Mouse (Mus musculus): ENCODE results near the gene Kmt5b. TPM values are rescaled to one million over a fixed set of nuclear protein-coding genes. Genes with fewer than 3 reads are reported as not detected.

Gene Kmt5b
- total RNA-seq, 2 experiments from 2014 or later: 21.7 to 24.2 TPM

GRCm38 (mm10) chr19:3850076-3850475 lies 82.9 kb downstream of the Kmt5b start:
- H3K27ac ChIP-seq: no peak overlapping the region
- no peak for TF ChIP-seq CTCF (IDR thresholded peaks at IDR 0.05)
- intact Hi-C loops (cut with DNase I): loop anchor here (5.0 kb wide), 1 partner anchor 62 kb away; the partner anchor contains the start of gene Ndufs8
- no peak for DNase-seq
- no peak overlapping the region for H3K4me3 ChIP-seq

- intact Hi-C loops (cut with DNase I): loop anchor here (5.0 kb wide), 1 partner anchor 61 kb away; the partner anchor contains the start of gene Ndufs8
- TF ChIP-seq CTCF (IDR thresholded peaks at IDR 0.05): no peak
- Histone ChIP-seq H3K27ac (peak overlapping the region; percentile 94), H3K4me3 (peak overlapping the region; percentile 93)
- peak; percentile 26 for DNase-seq
Observed at GRCm38 (mm10) chr19:3850847-3851469, 83.7 kb downstream of the Kmt5b start.

- DNase-seq: peak; percentile 97
Observed at GRCm38 (mm10) chr19:3851502-3851962, 84.3 kb downstream of the Kmt5b start, which contains the start of gene Chka. Gene Chka (plus strand): TSS chr19:3851773.

GRCm38 (mm10) chr19:3851979-3852681 lies 84.9 kb downstream of the Kmt5b start:
- peak overlapping the region; percentile 94 for H3K27ac ChIP-seq
- peak; percentile 65 for DNase-seq
- no peak for TF ChIP-seq CTCF (IDR thresholded peaks at IDR 0.05)
- intact Hi-C loops (cut with DNase I): loop anchor here (5.0 kb wide), 1 partner anchor 60 kb away; the partner anchor contains the start of gene Ndufs8
- H3K4me3 ChIP-seq: peak overlapping the region; percentile 93

More at GRCm38 (mm10) chr19:3851502-3851962, 84.3 kb downstream of the Kmt5b start, which contains the start of gene Chka:
- H3K4me3 ChIP-seq: peak within 1 kb of the TSS; percentile 93
- TF ChIP-seq CTCF (IDR thresholded peaks at IDR 0.05): peak; percentile 12; the same call in 1 of the 2 replicates
- H3K27ac ChIP-seq: peak within 1 kb of the TSS; percentile 94
- intact Hi-C loops (cut with DNase I): loop anchor here (5.0 kb wide), 1 partner anchor 61 kb away; the partner anchor contains the start of gene Ndufs8

GRCm38 (mm10) chr19:3853121-3853520 lies 85.9 kb downstream of the Kmt5b start:
- no peak for TF ChIP-seq CTCF (IDR thresholded peaks at IDR 0.05)
- peak overlapping the region; percentile 93; the same call in 1 of the 2 replicates for H3K4me3 ChIP-seq
- H3K27ac ChIP-seq: no peak overlapping the region
- intact Hi-C loops (cut with DNase I): loop anchor here (5.0 kb wide), 1 partner anchor 59 kb away; the partner anchor contains the start of gene Ndufs8
- DNase-seq: no peak

GRCm38 (mm10) chr19:3853891-3854290 lies 86.7 kb downstream of the Kmt5b start:
- intact Hi-C loops (cut with DNase I): loop anchor here (5.0 kb wide), 1 partner anchor 58 kb away; the partner anchor contains the start of gene Ndufs8
- no peak for TF ChIP-seq CTCF (IDR thresholded peaks at IDR 0.05)
- Histone ChIP-seq H3K27ac (no peak overlapping the region), H3K4me3 (no peak overlapping the region)
- DNase-seq: no peak

GRCm38 (mm10) chr19:3855091-3855490 lies 87.9 kb downstream of the Kmt5b start:
- H3K27ac ChIP-seq: no peak overlapping the region
- intact Hi-C loops (cut with DNase I): no loop called here
- H3K4me3 ChIP-seq: no peak overlapping the region
- DNase-seq: no peak
- no peak for TF ChIP-seq CTCF (IDR thresholded peaks at IDR 0.05)

- no peak for DNase-seq
- Histone ChIP-seq H3K27ac (no peak overlapping the region), H3K4me3 (no peak overlapping the region)
- intact Hi-C loops (cut with DNase I): no loop called here
- no peak for TF ChIP-seq CTCF (IDR thresholded peaks at IDR 0.05)
Observed at GRCm38 (mm10) chr19:3855601-3856000, 88.4 kb downstream of the Kmt5b start.

- H3K4me3 ChIP-seq: no peak overlapping the region
- TF ChIP-seq CTCF (IDR thresholded peaks at IDR 0.05): no peak
- H3K27ac ChIP-seq: no peak overlapping the region
- DNase-seq: no peak
- intact Hi-C loops (cut with DNase I): no loop called here
Observed at GRCm38 (mm10) chr19:3857220-3857619, 90.0 kb downstream of the Kmt5b start.

- no peak overlapping the region for H3K4me3 ChIP-seq
- H3K27ac ChIP-seq: no peak overlapping the region
- no peak for DNase-seq
- intact Hi-C loops (cut with DNase I): no loop called here
- no peak for TF ChIP-seq CTCF (IDR thresholded peaks at IDR 0.05)
Observed at GRCm38 (mm10) chr19:3862713-3863112, 95.5 kb downstream of the Kmt5b start.

- no peak overlapping the region for H3K27ac ChIP-seq
- intact Hi-C loops (cut with DNase I): no loop called here
- peak; percentile 49 for TF ChIP-seq CTCF (IDR thresholded peaks at IDR 0.05)
Observed at GRCm38 (mm10) chr19:3864960-3865359, 97.7 kb downstream of the Kmt5b start.

More at GRCm38 (mm10) chr19:3864960-3865359, 97.7 kb downstream of the Kmt5b start:
- no peak for DNase-seq
- no peak overlapping the region for H3K4me3 ChIP-seq

Other genes starting within 250 kb of the Kmt5b start
- gene Ppp6r3, start 191.7 kb upstream of the Kmt5b start, total RNA-seq (2021): 10 to 100 TPM; 66.1 to 70.5 TPM
- gene Lrp5, start 80.9 kb upstream of the Kmt5b start, total RNA-seq (2021): 10 to 100 TPM; 21.4 to 30.4 TPM
- gene 1810055G02Rik, start 59.1 kb upstream of the Kmt5b start, total RNA-seq (2021): 1 to 10 TPM; 9.6 to 9.8 TPM
- gene Chka, start 84.4 kb downstream of the Kmt5b start, total RNA-seq (2021): 1 to 10 TPM; 1.8 to 5.4 TPM
- 1 to 10 TPM; 5.1 to 5.8 TPM for gene Tcirg1, start 139.7 kb downstream of the Kmt5b start, total RNA-seq (2021)
- gene Ndufs8, start 145.4 kb downstream of the Kmt5b start, total RNA-seq (2021): 100 to 1,000 TPM; 211 to 334 TPM
- gene Aldh3b1, start 162.4 kb downstream of the Kmt5b start, total RNA-seq (2021): under 1 TPM; 0.77 to 0.98 TPM
- gene Unc93b1, start 167.8 kb downstream of the Kmt5b start, total RNA-seq (2021): 1 to 10 TPM; 3.6 to 6.4 TPM
- not detected for gene Aldh3b3, start 191.2 kb downstream of the Kmt5b start, total RNA-seq (2021)
- under 1 TPM; 0.11 to 0.15 TPM for gene Aldh3b2, start 204.9 kb downstream of the Kmt5b start, total RNA-seq (2021)
- 1 to 10 TPM; 1.7 to 2.6 TPM for gene Acy3, start 219.1 kb downstream of the Kmt5b start, total RNA-seq (2021)
- not detected for gene Tbx10, start 225.3 kb downstream of the Kmt5b start, total RNA-seq (2021)
- gene Nudt8, start 233.2 kb downstream of the Kmt5b start, total RNA-seq (2021): 10 to 100 TPM; 19.2 to 31.9 TPM
- gene Gm49405, start 233.2 kb downstream of the Kmt5b start, total RNA-seq (2021): under 1 TPM; 0.33 to 0.56 TPM
- 1 to 10 TPM in 1 of 2 experiments, under 1 TPM in 1; 0.56 to 2.6 TPM for gene Doc2g, start 235.9 kb downstream of the Kmt5b start, total RNA-seq (2021)
- gene Ndufv1, start 245.4 kb downstream of the Kmt5b start, total RNA-seq (2021): 100 to 1,000 TPM; 399 to 553 TPM